Mouse (Mus musculus) lung, postnatal 10 days (tissue): ENCODE measurements around the gene Tnn.

Source experiments
- DNase-seq: peaks from one replicate; pipeline ENCODE4 v3.0.0; 2021

Gene Tnn

DNA sequence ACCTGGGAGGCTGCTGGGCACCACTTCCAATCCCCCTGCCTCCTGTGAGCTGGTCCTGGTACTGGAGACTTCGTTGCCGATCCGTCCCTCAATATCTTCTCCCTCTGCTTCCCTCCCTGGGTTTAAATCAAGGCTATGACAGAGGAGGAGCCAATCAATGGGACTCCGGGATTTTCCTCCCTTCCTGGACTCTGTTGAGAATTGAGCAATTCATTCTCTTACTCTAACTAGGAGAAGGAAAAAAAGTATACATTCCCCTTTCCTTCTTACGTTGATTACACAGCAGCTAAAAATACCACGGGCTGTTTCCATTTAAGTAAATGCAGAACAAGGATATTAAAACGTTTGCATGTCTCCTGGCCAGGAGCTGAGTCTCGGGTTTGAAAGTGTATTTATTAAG is at the start of gene Tnn:
Tnn (minus strand) TSS at position 101 of the 400 bp plus-strand sequence.
- DNase-seq: no peak

DNA sequence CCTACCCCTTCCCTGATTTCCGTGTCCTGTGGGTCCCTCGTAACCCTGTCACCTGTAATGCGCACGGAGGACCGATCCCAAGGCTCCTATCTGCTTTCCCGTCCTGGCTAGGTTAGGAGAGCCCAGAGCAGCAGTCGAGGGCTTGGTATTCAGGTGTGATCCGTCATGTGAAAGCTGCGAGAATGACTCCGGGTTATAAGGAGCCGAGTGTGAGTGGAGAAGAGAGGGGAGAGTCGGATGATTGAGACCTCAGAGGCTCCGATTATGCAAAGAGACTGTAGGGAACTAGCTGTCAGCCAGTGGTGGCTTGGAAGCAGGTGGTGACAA is 41.9 kb upstream of the Tnn start:
- DNase-seq: no peak

DNA sequence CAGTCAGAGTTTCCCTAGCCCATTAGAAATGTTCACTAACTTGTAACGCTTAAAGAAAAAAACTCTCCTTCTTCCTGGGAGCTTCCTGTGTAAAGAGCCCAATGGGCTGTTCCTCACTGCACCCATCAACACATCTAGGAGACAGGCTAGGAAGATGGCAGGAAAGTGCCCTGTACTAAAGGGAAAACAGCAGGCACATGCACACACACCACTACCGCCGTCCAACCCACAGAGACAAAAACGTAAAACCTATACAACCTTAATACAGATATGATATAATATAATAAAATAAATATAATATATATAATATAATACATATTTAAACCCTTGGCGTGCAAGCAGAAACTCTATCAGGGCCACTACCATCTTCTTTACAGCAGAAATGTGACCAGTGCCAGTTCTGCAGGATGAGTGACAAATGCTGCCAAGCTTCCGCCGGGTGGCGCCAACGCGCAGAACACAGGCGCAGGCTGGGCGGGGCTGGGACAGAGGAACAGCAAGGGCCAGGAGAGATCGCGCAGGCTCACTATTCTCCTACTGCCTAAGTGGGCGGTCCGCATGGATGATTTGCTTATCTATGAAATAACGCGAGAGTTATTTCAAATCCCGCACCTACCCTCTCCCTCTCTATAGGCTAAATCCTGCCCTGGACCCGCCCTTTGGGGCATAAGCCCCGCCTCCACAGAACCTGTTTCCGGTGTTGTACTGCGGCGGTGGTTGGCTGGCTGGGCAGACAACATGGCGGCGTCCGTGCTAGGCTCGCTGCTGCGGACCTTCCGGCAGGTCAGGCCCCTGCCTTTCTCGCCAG is 41.4 kb upstream of the Tnn start, which contains the start of gene Mrps14:
Mrps14 (plus strand) TSS at position 687 of the 808 bp plus-strand sequence.
- DNase-seq: peak; percentile 100

DNA sequence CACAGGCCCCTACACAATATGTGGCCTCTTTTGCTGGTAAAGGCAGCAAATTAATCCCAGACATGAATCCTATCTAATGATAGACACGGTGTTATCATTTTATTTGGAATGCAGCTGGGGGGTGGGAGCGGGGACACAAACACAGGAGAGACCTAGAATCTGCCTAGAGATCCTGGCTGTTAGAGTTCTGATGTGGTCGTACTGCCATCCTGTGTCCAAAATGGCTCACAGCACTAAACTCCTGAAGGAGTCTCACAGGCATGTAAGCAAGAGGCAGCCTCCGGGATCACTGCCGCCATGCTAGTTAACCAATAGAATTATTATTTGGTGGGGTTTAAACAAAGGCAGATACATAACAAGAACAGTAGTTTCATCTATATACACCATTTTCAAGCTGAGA is 31.1 kb upstream of the Tnn start:
- DNase-seq: peak; percentile 56

DNA sequence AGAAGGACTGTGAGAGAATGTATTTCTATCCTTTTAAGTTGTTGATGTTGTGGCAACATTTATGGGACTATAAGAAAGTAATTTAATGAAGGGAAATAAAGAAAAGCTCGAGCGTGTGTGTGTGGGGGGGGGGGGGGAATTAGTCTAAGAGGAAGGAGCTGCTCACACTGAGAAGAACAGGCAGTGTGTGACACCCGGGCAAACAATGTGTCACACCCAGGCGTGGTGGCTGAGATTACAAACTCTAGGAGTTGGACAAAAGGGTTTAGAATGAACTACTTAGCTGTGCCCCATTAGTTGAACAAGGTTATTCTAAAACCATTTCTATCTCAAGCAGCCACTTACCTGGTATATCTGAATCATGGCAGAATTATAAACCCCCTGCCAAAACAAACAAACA is 27.8 kb upstream of the Tnn start:
- no peak for DNase-seq

DNA sequence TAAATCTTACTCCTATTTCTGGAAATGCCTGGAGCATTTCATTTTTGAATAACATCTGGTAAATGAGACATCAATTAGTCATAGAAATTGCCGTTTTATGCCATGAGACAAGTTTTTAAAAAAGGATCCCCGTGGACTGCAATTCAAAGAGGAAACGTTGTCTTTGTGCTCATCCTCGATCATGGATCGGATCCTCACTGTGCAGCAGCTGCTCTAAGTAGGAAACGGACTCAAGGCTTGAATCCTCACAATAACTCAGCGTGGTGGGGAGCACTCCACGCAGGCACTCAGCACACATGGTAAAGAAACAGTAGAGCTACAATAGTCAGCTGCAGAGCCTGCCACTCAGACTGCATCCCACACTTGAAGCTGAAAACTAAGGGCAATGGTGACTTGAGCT is 23.5 kb upstream of the Tnn start:
- no peak for DNase-seq

DNA sequence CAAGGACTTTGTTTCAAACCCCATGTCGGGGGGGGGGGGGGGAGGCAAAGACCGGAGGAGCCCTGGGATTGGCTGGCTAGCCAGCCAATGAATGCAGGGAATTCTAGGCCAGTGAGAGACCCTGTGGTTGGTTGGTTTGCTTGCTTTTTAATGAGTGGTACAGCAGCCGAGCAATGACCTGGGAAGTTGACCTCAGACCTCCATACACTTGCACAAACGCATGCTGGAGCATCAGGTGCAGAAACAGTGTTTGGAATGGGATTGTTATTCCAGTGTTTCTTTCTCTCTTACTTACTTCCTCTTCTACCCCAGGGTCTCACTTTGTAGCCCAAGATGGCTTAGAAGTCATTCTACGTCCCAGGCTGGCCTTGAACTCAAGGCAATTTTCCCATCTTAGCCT is 13.2 kb upstream of the Tnn start:
- DNase-seq: no peak

DNA sequence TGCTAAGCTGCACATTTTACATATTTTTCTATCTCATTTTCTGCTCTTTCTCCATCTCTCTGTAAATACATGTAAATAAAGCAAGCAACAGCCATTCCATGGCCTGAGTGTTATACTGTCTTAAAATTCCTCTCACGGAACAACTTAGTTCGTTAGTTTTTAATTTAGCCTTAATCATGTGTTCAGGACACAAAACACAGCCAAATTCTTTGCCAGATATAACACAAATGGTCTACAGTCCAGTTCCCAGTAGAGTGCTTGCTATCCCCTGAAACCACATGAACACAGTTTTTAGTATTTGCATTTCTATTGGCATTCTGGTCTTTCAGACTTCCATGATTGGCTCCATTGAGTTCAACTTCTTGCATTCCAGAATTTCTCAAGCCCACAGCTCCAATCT is 4.8 kb upstream of the Tnn start:
- no peak for DNase-seq

DNA sequence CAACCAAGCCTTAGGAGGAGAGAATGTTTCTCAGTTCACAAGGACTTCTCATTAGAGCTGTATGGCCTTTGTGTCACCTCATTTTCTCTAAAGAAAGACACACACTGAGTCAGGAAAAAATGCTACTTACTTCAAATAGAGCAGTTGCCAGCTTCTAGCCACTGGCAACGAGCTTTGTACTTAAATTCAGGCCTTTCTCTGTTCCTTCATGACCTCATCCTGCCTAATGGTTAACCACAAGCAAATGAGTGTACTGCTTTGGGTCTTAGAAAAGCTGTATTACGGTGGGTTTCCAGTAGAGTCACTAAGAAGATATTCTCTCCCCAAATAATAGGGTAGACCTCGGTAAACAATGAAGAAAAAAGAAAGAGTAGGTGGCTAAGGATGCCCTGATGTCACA is 2.7 kb downstream of the Tnn start:
- DNase-seq: no peak

DNA sequence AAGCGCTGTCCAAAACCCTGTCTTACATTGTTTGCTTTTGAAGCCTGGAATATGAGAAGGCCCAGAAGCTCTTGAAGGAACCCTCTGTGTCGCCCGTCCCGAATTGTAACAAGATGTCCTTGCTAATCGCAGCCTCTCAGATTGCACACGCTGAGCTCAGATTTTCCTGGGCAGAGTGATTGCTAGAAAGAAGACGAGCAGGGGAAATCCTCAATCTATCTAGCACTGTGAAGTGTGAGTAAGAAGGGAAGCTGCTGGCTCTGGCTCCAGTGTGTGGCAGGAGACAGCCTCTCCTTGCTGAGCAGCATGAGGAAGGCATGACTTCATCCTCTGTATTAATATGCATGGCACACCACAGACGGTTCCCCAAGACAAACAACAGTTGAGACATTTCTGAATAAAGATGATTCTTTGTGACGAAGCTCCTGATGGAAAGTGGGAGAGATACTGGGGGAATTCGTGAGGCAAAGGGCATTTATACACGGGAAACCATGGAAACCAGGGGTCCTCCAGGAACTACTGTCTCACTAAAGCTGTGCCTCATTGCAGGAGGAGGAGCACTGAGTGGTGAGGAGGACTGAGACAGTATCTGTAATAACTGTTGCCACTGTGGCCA is 4.0 kb downstream of the Tnn start:
- DNase-seq: peak; percentile 6

DNA sequence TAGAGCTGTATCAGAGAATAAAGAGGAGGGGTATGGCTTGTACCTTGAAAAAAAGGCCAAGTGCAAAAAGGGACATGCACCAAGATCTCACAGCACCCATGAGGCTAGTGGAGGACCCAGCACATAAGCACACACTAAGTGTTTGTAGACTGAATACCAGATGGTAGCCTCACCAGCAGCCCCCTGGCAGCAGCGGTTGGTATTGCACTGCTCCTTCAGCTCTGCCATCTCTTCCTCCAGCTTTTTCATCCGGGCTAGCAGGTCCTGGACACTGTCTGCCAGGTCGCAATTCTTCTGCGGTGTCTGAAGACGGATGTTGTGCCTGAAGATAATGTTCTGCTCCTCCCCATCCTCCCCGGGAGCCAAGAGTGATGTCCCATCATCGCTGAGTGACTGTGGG is 6.1 kb downstream of the Tnn start:
- peak; percentile 6 for DNase-seq

DNA sequence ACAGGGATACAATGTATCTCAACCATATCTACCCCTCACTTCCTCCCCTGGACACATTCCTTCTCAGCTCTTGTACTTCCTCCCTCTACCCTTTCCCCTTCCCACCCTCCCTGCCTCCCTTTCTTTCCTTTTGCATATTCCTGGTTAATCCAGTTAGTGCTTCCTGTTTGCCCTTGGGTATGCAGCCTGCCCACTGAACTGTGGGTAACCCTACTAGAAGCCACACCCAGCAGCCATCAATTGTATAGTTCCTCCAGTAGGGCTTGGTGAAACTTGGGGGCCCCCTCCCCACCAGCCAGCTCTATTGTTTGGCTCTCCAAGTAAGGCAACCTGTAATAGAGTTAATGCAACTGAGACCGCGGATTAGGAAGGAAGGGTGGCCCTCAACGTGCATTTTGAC is 7.8 kb downstream of the Tnn start:
- no peak for DNase-seq

DNA sequence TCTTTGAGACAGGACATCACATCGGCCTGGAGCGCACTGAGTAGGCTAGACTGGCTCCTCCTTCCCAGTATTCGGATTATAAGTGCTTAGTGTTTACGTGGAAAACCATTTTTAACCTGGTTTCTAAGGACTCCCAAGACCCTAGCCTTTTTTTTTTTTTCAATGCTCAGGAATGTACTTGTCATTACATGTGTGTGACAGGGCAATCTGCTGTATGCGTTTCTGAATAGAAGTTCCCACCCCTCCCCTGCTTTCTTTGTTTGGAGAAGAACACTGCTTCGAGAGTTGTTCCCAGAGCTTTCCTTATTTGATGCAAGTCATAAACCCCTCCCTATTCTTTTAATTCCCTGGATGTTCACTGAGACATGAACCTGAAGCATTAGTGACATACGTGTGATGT is 9.0 kb downstream of the Tnn start:
- no peak for DNase-seq

DNA sequence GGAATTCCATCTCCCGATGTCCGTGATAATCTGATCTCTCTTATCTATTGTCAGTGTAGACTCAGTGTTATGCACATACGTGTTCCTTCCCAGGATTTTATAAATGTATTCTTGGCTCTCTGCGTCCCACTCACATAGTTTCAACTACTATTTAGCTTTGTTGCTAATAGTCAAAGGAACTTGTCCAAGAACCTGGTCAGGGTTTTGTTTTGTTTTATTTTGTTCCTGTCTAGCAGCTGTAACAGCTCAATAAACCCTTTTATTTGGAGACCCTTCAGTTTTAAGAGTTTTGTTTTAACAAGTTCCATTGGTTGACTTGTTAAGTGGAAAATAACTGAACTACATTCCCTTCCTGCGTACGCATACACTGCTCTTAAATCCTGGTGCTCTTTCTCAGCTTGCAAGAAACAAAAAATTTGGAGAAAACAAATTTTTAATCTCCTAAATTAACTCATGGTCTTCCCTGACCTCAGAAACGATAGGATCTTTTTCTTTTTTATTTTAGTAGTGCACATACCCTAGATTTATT is 17.0 kb downstream of the Tnn start:
- DNase-seq: no peak

DNA sequence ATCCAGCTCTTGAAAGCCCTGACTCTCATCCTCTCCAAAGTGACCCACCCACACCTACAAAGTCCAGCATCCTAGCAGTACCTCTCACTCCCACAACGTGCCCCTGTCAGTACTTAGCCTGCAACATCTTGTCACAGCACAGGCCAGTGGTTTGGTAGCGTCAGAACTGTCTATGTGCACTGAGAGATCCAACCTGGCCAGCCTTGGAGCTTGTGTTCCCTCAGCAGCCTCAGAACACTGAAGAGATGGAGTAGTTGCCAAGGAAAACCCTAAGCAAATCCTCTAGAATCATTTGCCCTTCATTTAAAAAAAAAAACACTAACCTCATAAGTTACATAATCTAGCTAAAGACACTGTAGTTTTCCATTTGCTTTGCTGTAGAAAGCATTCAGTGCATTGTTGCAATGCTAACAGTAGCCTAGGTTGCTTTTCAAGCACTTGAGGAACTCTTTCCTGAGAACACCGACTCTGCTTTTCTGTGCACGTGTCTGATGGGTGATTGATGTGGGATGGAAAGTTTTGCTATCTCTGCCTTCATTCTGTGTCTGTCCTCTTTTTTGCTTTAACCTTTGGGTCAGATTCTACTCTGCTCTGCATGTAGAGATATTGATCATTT is 19.8 kb downstream of the Tnn start:
- no peak for DNase-seq

DNA sequence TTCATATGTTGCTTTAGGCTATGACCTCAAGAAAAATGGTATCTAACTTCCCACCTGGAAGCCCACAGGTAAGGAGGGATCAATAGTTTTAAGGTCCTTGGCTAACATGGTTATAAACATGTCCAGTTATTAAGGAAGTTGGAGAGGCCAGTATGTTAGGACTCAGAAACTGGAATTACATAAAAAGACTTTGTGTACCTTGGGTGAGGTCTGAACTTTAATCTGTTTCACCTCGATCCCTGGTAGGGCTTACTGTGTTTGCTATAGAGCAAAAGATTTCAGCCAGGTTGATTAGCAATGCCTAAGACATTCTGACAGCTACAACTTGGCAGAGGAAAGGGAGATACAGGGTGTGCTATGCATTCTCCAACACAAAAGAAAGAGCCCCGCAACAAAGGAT is 29.4 kb downstream of the Tnn start:
- DNase-seq: no peak

DNA sequence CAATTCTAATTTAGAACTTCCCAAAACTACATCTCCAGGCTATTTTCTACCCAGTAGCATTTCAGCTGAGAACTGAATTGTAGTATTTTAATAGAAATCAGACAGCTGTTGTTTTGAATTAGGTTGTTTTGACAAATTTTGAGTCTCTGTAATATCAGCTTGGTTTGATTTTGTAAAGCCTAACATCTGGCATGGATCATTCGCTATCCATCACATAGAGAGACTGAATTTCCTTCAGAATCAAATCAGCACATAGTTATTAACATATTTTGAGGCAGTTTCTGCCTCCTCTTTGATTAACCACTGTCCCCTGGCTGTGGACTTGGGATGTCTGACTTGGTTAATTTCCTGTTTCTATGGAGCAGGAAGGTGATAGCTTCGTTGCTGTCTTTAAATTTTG is 44.8 kb downstream of the Tnn start:
- no peak for DNase-seq

DNA sequence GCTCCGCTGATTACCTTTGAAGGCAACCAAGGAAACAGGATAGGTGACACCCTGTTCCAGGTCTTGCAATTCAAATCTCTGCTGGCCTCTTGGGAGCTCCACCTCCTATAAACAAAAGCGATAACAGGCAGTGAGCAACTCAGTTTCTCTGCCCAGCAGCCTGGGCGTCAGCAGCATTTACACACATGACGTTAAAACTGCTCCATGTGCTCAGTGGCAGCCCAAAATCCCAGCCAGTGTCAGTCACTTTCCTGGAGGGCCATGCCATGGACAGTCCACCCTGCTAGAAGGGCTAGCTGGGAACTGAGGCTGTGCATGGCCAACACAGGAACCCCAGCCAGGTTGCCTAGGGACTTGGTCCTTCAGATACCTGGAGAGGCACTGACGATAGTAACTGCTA is 48.0 kb downstream of the Tnn start:
- DNase-seq: no peak

DNA sequence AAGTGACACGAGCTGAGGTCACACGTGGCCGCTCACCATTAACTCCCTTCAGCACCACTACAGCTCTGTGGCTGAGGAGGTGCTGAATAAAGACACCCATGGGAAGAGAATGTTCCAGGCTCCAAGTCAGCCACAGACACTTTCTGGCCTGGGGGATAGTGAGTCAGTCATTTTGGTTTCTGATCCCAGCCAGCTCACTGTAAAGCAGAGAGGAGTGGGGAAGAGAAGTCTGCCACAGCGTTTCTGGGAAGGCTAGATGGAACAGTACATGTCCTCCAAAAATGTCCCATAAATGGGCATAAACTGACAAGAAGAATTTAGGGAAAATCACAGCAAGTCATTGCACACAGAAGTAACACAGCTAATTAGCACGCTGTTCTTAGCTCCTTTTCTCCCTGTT is 52.4 kb downstream of the Tnn start:
- DNase-seq: peak; percentile 16

DNA sequence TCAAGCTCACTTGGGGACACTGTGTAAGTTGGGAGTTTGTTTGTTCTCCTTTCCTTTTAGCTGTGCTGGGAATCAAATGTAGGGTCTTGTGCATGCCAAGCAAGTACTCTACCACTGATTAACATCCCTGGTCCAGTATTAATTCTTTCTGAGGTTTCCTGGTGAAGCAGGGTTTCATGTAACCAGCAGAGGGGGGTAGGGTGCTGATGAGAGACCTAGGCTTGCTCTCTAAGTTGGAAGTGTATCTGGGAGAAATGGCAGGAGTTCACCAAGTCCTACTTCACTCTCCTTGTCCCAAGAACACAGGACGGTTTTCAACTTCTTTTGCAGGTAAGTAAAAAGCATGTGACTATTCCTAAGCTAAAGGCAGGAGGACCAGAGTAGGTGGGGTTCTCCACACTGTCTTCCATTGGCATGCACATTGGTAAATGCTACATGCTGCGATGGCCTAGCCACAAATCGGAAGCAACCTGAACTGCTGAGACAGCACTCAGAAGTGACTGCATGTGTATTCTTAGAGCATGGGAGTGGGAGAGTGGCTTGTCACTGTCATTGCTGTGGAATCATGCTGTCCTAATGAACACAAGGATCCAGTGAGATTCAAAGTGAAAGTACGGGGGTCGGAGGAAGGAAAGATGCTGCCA is 53.6 kb downstream of the Tnn start:
- peak; percentile 24 for DNase-seq

DNA sequence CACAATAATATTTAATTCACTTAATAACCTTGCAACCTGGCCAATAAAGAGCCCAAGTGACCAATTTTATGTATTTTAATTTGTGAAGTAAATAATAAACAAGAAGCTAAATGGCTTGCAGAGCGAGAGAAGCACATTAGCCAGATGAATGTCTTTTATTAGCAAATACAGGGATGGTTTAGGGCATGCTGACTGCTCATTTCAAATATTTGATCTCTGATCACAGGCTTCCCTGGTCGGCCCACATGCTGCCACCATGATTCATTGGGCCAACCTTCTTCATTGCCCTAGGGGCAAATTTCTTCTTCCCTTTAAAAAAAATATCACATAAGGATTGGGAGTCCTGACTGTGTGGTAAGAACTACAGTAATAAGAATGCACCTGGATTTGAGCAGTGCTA is 66.7 kb downstream of the Tnn start:
- DNase-seq: no peak

DNA sequence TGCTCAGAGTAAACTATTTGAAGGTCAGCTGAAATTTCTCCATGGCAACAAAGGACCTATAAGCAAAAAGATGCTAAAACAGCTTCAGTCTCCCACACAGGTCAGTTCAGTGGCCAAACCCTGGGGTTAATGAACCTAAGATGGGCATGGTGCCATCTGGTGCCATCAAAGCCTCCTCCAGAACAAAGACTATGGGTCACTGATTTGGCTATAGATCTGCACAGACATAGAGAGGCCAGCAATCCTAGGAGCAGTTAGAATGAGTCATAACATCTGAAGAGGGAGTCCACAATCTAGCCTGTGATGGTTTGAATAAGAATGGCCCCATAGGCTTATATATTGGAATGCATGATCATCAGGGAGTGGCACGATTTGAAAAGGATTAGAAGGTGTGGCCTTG is 69.1 kb downstream of the Tnn start:
- no peak for DNase-seq

DNA sequence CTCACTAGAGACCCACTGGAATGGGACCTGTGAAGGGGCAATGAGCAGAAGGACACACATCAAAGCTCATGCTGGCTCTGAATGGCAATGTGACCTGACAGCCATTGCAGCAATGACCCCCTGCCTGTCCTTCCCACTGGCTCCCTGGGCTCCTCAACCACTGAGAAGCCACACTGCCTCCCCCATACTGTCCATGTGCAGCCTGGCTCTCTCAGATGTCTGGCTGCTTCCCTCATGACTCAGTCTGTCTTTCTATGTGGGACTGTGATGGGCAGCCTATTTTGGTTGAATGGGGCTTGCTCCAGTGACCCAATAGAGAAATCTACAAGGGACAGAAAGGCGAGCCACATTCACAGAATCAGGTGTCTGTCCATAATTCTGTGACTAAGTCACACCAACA is 70.7 kb downstream of the Tnn start:
- DNase-seq: no peak
